ENCODE assay signal across 8 mouse cellular contexts in genomic region chr13:17803331-17804057, GRCm38 (mm10). TPM values are rescaled to one million over a fixed set of nuclear protein-coding genes. Genes with fewer than 3 reads are reported as not detected.
DNase-seq lines count a peak whose midpoint lies in the region; ATAC-seq and TF ChIP-seq lines count a peak whose summit lies in the region.

No protein-coding gene starts in this region.

- TF ChIP-seq POLR2A in ES-Bruce4 (IDR thresholded peaks at IDR 0.05; ENCODE audit: insufficient read depth, low read length): no peak
- no peak for TF ChIP-seq POLR2A in lung, adult 2 months (IDR thresholded peaks at IDR 0.05; ENCODE audit: borderline replicate concordance, extremely low read depth, low read depth, low read length)

- peak; percentile 37 for ATAC-seq in forebrain, embryonic 15.5 days (replicated peaks)
- peak; percentile 3; the same call in 1 of the 2 replicates for ATAC-seq in neural tube, embryonic 15.5 days (ENCODE audit: low FRiP score)

- peak; percentile 64 for DNase-seq in cerebellum, adult 11 months
- peak; percentile 63 for DNase-seq in heart, postnatal 25 days (ENCODE audit: low spot score)
- DNase-seq in layer of hippocampus, adult 2 months (ENCODE audit: low spot score in 2 of 2): peak; percentile 63 to 74
- peak; percentile 74 for DNase-seq in lung, adult 2 months
- peak; percentile 83 for DNase-seq in testis, postnatal 10 days (ENCODE audit: low spot score)

- H3K9ac ChIP-seq in ES-Bruce4 (ENCODE audit: low read depth, poor library complexity, severe bottlenecking): peak overlapping the region; percentile 98
- peak overlapping the region; percentile 94 for H3K9ac ChIP-seq in forebrain, embryonic 15.5 days (replicated peaks)
- H3K9ac ChIP-seq in neural tube, embryonic 15.5 days (replicated peaks): peak overlapping the region; percentile 98

- H3K27ac ChIP-seq in ES-Bruce4 (ENCODE audit: insufficient read depth, low read length): no peak overlapping the region
- peak overlapping the region; percentile 97 for H3K27ac ChIP-seq in forebrain, embryonic 15.5 days (replicated peaks)
- peak overlapping the region; percentile 97 for H3K27ac ChIP-seq in layer of hippocampus, adult 2 months
- peak overlapping the region; percentile 96 for H3K27ac ChIP-seq in neural tube, embryonic 15.5 days (replicated peaks)

- H3K9me3 ChIP-seq in ES-Bruce4 (replicated peaks; ENCODE audit: control insufficient read depth, insufficient read depth, low read length, poor library complexity, severe bottlenecking): no peaks in the 10 kb centered on the region
- no peaks in the 10 kb centered on the region for H3K9me3 ChIP-seq in forebrain, embryonic 15.5 days
- no peaks in the 10 kb centered on the region for H3K9me3 ChIP-seq in neural tube, embryonic 15.5 days (replicated peaks)

- peak overlapping the region; percentile 86 for H3K4me3 ChIP-seq in ES-Bruce4 (ENCODE audit: low read depth, low read length)
- H3K4me3 ChIP-seq in forebrain, embryonic 15.5 days: peak overlapping the region; percentile 100
- peak overlapping the region; percentile 94 for H3K4me3 ChIP-seq in layer of hippocampus, adult 2 months
- H3K4me3 ChIP-seq in lung, adult 2 months (replicated peaks; ENCODE audit: extremely low read depth, low read depth, low read length): peak overlapping the region; percentile 66
- peak overlapping the region; percentile 98 for H3K4me3 ChIP-seq in neural tube, embryonic 15.5 days (replicated peaks)

- no peak for TF ChIP-seq EP300 in ES-Bruce4 (IDR thresholded peaks at IDR 0.05; ENCODE audit: insufficient read depth, low read depth, low read length)

- intact Hi-C loops in heart, postnatal 25 days (cut with DNase I): loop anchor here (1.0 to 5.0 kb wide), 3 partner anchors 36 to 109 kb away; partner anchors contain the start of genes Mplkip and Sugct

- H3K36me3 ChIP-seq in ES-Bruce4 (ENCODE audit: control insufficient read depth, insufficient read depth, low read length, poor library complexity, severe bottlenecking): no peaks in the 10 kb centered on the region; the same call in none of the 2 replicates
- H3K36me3 ChIP-seq in forebrain, embryonic 15.5 days: no peaks in the 10 kb centered on the region
- H3K36me3 ChIP-seq in neural tube, embryonic 15.5 days: no peaks in the 10 kb centered on the region

- under 1% methylated on average over 84 of the region's 85 CpGs for WGBS in forebrain, embryonic 15.5 days
- WGBS in lung, adult 2 months: under 1% methylated on average over 85 of the region's 85 CpGs
- WGBS in neural tube, embryonic 15.5 days: under 1% methylated on average over 75 of the region's 85 CpGs

- H3K27me3 ChIP-seq in ES-Bruce4 (ENCODE audit: control insufficient read depth, insufficient read depth, low read length, poor library complexity, severe bottlenecking): no peaks in the 10 kb centered on the region
- no peaks in the 10 kb centered on the region for H3K27me3 ChIP-seq in forebrain, embryonic 15.5 days
- no peaks in the 10 kb centered on the region for H3K27me3 ChIP-seq in neural tube, embryonic 15.5 days (replicated peaks)

- peak; percentile 6 for TF ChIP-seq CTCF in ES-Bruce4 (IDR thresholded peaks at IDR 0.05; ENCODE audit: low read depth, low read length)
- peak; percentile 81 for TF ChIP-seq CTCF in layer of hippocampus, adult 2 months (conservative IDR thresholded peaks at IDR 0.05)
- no peak for TF ChIP-seq CTCF in lung, adult 2 months (IDR thresholded peaks at IDR 0.05; ENCODE audit: insufficient read depth, low read length)

- no peaks in the 10 kb centered on the region for H3K4me1 ChIP-seq in ES-Bruce4 (ENCODE audit: control insufficient read depth, insufficient read depth, low read length)
- H3K4me1 ChIP-seq in forebrain, embryonic 15.5 days: peaks cover 35% of the 10 kb centered on the region
- H3K4me1 ChIP-seq in lung, adult 2 months (ENCODE audit: control insufficient read depth, insufficient read depth, low read length): peaks cover 7% of the 10 kb centered on the region
- peaks cover 23% of the 10 kb centered on the region for H3K4me1 ChIP-seq in neural tube, embryonic 15.5 days

- peak overlapping the region; percentile 96 for H3K4me2 ChIP-seq in forebrain, embryonic 15.5 days (replicated peaks)
- peak overlapping the region; percentile 95 for H3K4me2 ChIP-seq in neural tube, embryonic 15.5 days

RNA-seq across cellular contexts. Expression of gene Cdk13, which starts 1.4 kb away (rescaled TPM):
- polyA plus RNA-seq in ES-Bruce4 (2011; ENCODE audit: insufficient read depth, insufficient read length, low read depth, missing spikeins): 69.2 and 77.8 TPM in 2 replicates
- polyA plus RNA-seq in forebrain, embryonic 15.5 days (2015; fragmentation: Nextera tagmentation; extraction: Ambion mirVana): 19.6 and 19.7 TPM in 2 replicates
- 10 to 100 TPM; 22.3 to 28.9 TPM for total RNA-seq in heart, postnatal 25 days (2021)
- 10 to 100 TPM; 58.7 to 60.0 TPM for total RNA-seq in layer of hippocampus, adult 2 months (2021)
- 37.2 and 47.3 TPM in 2 replicates for polyA plus RNA-seq in lung, adult 2 months (2012; rRNA removed)
- polyA plus RNA-seq in neural tube, embryonic 15.5 days (2015; fragmentation: Nextera tagmentation; extraction: Ambion mirVana): 16.4 and 16.5 TPM in 2 replicates
